Mouse (Mus musculus) kidney, postnatal 14 days (tissue): Measurements from ENCODE around the gene Abcf1.
"Not testable (repeated sequence)": the region's sequence is repeated elsewhere in the genome, so short reads cannot be mapped to it uniquely, and the experiment has no call there.

Experiments
- DNase-seq: peaks from one replicate; pipeline ENCODE4 v3.0.0; 2022; ENCODE audit warnings: mixed read lengths

The Abcf1 gene

GRCm38 (mm10) chr17:35969418-35970389 is at the start of gene Abcf1:
TSS of gene Abcf1 (minus strand) at chr17:35969761.
- peak; percentile 99 for DNase-seq

DNA sequence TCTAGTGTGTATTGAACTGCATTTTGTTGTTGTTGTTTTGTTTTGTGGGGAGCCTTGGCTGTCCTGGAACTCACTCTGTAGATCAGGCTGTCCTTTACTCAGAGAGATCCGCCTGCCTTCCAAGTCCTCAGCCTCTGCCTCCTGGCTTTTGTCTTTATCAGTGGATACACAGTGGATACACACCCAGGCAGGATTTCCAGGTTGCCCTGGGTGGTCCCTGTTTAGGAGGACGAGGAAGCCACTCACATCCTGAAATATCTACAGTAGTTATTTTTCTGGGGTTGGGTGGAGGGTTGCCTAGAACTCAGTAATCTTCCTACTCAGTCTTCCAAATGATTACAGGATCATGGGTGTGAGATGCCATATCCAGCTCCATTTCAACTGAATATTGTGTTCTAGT is 49.4 kb upstream of the Abcf1 start:
- DNase-seq = peak; percentile 65

DNA sequence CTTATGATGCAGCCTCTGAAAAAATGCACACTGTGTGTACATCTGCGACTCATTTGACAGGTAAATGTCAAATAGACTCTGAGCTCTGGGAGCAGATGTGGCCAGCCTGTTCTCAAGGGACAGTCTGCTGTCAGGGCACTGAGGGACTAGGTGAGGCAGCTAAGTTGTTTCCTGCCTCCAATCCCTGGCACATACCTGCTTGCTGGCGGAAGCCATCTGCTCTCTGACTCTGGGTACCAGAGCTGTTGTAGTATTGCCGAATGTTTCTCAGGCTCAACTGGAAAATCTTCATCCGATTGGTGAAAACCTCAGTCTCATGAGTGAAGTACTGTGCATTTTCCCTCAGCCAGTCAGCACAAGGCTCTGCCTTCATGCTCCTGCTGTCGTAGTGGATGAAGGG is 47.5 kb upstream of the Abcf1 start:
- no peak for DNase-seq

GRCm38 (mm10) chr17:36014977-36015376 is 45.4 kb upstream of the Abcf1 start:
- no peak for DNase-seq

DNA sequence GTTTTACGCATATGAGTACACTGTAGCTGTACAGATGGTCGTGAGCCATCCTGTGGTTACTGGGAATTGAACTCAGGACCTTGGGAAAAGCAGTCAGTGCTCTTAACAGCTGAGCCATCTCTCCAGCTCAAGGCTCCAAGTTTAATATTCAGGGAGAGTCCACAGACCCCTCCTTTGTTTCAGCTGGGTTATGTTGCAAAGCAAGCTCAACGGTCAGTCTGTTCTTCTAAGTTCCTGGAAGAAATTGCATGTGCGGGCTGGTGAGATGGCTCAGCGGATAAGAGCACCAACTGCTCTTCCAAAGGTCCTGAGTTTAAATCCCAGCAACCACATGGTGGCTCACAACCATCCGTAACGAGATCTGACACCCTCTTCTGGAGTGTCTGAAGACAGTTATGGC is 34.8 kb upstream of the Abcf1 start:
- not testable (repeated sequence) for DNase-seq

GRCm38 (mm10) chr17:36003331-36003730 is 33.8 kb upstream of the Abcf1 start:
- no peak for DNase-seq

GRCm38 (mm10) chr17:36001966-36002365 is 32.4 kb upstream of the Abcf1 start:
- no peak for DNase-seq

GRCm38 (mm10) chr17:36001121-36001897 is 31.7 kb upstream of the Abcf1 start:
- DNase-seq = no peak

- no peak for DNase-seq
Observed at GRCm38 (mm10) chr17:36000349-36000748, 30.8 kb upstream of the Abcf1 start.

- no peak for DNase-seq
Observed at GRCm38 (mm10) chr17:35999356-35999755, 29.8 kb upstream of the Abcf1 start.

GRCm38 (mm10) chr17:35998545-35999305 is 29.2 kb upstream of the Abcf1 start:
- DNase-seq = no peak

DNA sequence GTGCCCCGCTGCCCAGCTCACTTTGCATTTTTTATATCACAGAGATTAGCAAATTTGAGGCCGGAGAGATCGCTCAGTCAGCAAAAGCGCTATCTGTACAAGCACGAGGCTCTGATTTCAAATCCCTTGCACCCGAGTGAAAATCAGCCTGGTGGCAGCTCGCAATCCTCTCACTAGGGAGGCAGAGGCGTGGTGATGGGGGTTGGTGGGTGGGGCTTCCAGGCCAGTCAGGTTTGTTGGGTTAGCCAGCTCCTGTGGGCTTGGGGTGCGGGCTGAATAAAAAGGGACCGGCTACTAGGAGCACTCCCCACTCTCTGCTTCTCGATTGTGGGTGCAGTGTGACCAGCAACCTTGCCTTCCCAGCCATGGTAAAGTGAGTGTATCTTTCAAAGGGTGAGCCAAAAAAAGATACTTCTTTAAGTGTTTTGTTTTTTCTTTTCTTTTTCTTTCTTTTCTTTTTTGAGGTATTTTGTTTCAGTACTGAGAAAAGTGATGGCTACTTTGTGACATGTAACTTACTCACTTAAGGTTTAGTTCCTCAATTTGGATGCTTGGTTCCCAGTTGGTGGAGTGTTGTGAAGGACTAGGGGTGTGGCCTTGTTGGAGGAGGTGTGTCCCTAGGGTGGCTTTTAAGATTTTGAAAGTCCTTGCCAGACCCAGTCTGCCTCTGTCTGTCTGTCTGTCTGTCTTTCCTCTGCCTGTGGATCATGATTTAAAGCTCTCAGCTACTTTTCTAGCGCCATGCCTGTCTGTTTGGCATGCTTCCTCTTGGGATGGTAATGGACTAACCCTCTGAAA is 28.4 kb upstream of the Abcf1 start:
- peak; percentile 24 for DNase-seq

- peak; percentile 97 for DNase-seq
Observed at GRCm38 (mm10) chr17:35996949-35997348, 27.4 kb upstream of the Abcf1 start.

DNA sequence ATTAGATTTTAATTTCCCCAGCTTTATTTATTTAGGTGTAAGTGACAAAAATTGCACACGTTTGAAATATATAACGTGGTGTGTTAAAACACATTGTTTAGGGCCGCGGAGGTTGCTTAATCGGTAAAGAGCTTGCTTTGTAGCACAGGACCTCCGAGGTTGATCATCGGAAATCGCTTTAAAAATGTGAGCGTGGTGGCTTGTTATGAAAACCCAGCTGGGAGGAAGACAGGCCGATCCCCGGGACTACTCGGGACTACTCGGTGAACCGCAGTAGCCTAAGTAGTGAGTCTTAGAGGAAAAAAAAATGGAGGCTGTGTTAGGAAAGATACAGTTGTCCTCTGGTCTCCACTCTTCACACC is 25.3 kb upstream of the Abcf1 start:
- no peak for DNase-seq

DNA sequence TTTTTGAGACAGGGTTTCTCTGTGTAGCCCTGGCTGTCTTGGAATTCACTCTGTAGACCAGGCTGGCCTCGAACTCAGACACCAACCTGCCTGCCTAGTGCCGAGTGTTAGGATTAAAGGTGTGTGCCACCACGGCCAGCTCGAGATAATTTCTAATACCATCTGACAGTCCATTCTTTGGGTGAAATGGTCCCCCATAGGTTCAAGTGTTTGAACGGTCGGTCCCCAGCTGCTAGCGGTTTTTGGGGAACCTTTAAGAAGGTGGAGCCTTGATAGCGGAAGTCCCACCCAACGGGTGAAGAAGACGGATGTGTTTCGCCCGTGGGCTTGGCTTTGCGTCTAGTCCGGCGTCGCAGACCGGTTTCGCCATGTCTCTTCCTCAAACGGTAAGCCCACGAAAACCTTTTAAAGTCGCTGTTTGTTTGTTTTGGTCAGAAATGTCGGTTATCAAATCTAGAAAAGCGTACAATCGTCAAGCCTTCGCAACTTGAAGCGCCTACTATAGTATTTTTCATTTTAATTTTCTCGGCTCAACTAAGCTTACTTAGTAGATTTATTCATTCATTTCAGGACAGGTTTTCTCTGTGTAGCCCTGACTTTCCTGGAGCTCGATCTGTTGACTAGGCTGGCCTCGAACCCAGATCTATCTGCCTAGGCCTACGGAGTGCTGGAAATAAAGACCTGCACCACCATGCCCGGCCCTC is 24.8 kb upstream of the Abcf1 start:
- peak; percentile 88 for DNase-seq

DNA sequence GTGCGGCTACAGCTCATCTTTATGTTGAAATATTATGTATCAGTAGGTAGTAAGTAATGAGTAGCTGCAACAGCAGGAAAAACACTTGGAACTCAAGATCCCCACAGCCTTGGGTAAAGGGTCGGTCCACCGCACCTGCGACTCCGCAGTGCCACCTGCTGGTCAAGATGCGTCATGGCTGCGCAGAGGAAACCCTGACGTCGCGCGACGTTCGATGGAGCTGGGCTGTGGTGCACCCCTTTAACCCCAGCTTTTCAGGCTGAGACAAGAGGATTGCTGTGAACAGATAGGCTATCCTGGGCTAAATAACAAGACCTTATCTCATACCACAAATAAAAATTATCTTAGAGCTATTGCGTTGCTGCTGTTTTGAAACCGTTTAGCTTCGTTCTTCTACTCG is 24.1 kb upstream of the Abcf1 start:
- peak; percentile 84 for DNase-seq

DNA sequence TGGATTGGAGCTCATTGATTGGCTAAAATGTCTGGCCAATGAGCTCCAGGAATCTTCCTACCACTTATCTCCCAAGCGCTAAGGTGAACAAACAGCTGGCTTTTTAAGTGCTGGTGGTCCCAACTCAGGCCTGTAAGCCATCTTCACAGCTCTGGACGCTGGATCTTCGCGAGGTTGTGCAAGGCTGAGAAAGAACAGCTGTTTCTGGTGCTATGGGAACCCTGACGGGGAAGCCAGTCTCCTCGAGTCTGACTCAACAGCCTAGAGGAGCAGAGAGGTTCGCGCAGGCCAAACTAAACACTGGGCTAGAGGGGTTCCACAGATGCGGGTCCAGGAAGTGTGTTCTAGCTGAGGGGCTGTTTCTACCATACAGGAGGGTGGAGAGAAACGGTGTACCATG is 22.2 kb upstream of the Abcf1 start:
- no peak for DNase-seq

DNA sequence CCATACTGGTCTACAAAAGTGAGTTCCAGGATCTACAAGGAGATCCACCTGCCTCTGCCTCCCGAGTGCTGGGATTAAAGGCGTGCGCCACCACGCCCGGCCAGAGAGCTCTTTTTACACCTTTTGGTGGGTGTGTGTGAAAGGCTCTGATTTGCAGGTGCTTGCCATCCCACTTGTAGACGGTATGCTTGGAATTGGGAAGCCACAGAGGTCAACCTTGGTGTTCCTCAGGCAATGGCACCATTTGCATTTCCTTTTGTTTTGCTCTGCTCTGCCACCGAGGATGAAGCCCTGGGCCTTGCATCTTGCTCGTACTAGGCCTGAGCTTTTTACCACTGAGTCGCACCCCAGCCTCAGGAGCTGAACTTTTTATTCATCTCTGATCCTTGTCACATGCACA is 12.2 kb upstream of the Abcf1 start:
- no peak for DNase-seq

- DNase-seq = peak; percentile 59
Observed at GRCm38 (mm10) chr17:35980363-35980754, 10.8 kb upstream of the Abcf1 start.

DNA sequence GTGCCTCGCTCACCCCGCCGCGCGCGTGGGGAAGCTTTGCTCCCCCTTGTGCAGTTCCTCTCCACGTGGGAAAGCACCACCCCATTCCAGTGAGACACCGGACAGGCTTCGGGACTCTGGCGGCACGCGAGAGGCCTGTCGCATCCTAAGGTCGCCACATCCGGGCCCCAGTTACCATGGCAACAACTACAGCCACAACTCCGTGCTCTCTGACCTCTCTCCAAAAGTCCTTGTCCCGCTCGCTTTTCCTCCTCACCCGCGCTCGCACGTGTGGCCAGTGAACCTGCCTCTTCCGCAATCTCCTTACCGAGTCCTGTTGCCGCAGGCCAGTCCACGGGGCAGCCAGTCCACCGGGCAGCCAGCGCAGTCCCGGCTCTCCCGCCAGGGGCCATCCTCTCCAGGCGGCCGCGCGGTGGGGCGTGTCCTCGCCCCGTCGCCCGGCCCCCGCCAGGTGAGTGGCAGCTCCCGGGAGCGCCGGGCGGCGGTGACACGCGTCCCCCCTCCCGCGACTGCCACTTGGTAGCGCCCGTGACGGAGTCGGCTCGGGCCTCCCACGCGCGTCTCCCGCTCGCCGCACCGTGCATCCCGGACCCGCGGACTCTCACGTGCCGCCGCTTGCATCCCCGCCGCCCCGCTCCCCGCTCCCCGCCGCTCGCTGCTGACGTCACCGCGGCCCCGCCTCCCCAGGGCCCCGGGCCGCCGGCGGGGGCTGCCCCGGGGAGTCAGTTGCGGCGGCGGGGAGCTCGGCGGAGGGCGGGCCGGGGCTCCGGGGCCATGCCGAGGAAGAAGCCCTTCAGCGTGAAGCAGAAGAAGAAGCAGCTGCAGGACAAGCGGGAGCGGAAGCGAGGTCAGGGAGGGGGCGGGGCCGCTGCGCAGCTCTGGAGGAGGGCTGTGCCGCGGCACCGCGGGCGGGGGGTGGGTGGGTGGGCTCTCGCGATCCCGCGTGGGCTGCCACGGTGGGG is 10.1 kb upstream of the Abcf1 start, which contains the start of the genes Gnl1 and Prr3:
TSS of gene Gnl1 (plus strand) at position 451 of the 962 bp plus-strand sequence.
TSS of gene Prr3 (minus strand) at position 836 of the 962 bp plus-strand sequence.
- peak; percentile 94 for DNase-seq
